Mouse (Mus musculus) bone marrow macrophage, adult 2 months (primary cell): Measurements from ENCODE around the gene Dusp8.

Experiments used
- CTCF ChIP-seq: IDR thresholded peaks from 2 replicates; pipeline ENCODE4 v1.5.1; 2012; ENCODE audit warnings: low read depth, mild to moderate bottlenecking, low read length, moderate library complexity
- POLR2A ChIP-seq: IDR thresholded peaks from 2 replicates; pipeline ENCODE4 v1.6.1; 2012; ENCODE audit warnings: mild to moderate bottlenecking, low read depth, low read length, borderline replicate concordance

GRCm38 (mm10) chr7:142045344-142045743 is 50.3 kb downstream of the Dusp8 start:
- no peak for TF ChIP-seq POLR2A
- no peak for TF ChIP-seq CTCF
